8 mouse cellular contexts compared by ENCODE assay signal in genomic region chr8:119575366-119575726, GRCm38 (mm10). TPM values are rescaled to one million over a fixed set of nuclear protein-coding genes. Genes with fewer than 3 reads are reported as not detected.
A peak's percentile ranks its signal among the peaks of the same experiment; 100 is the strongest.
DNase-seq lines count a peak whose midpoint lies in the region; ATAC-seq and TF ChIP-seq lines count a peak whose summit lies in the region.

No protein-coding gene starts in this region.

- H3K4me1 ChIP-seq in heart, adult 2 months (ENCODE audit: control insufficient read depth, insufficient read depth, low read length) = no peaks in the 10 kb centered on the region
- peaks cover 43% of the 10 kb centered on the region for H3K4me1 ChIP-seq in thymus, adult 2 months (replicated peaks; ENCODE audit: control insufficient read depth, insufficient read depth, low read length)
- peaks cover 71% of the 10 kb centered on the region for H3K4me1 ChIP-seq in liver, embryonic 13.5 days (replicated peaks)

- H3K36me3 ChIP-seq in heart, adult 2 months (ENCODE audit: control insufficient read depth, insufficient read depth, low read length) = no peaks in the 10 kb centered on the region
- no peaks in the 10 kb centered on the region for H3K36me3 ChIP-seq in thymus, adult 2 months (ENCODE audit: control insufficient read depth, insufficient read depth, low read length)
- H3K36me3 ChIP-seq in liver, embryonic 13.5 days = no peaks in the 10 kb centered on the region

- TF ChIP-seq POLR2A in heart, adult 2 months (IDR thresholded peaks at IDR 0.05; ENCODE audit: insufficient read depth, low read depth, low read length) = no peak
- TF ChIP-seq POLR2A in thymus, adult 2 months (IDR thresholded peaks at IDR 0.05; ENCODE audit: control insufficient read depth, extremely low read depth, insufficient read depth, low read length, poor library complexity) = no peak

- TF ChIP-seq CTCF in heart, adult 2 months (IDR thresholded peaks at IDR 0.05) = no peak
- TF ChIP-seq CTCF in thymus, adult 2 months (IDR thresholded peaks at IDR 0.05; ENCODE audit: borderline replicate concordance, control insufficient read depth, extremely low read depth, insufficient read depth, low read length, poor library complexity) = no peak

- no peaks in the 10 kb centered on the region for H3K27me3 ChIP-seq in heart, adult 2 months (ENCODE audit: control insufficient read depth, insufficient read depth, low read length)
- H3K27me3 ChIP-seq in thymus, adult 2 months (ENCODE audit: control insufficient read depth, insufficient read depth, low read length) = no peaks in the 10 kb centered on the region
- H3K27me3 ChIP-seq in liver, embryonic 13.5 days = peaks cover 15% of the 10 kb centered on the region

- intact Hi-C loops in heart, adult 2 months (cut with DNase I) = loop anchor here (1.0 to 2.0 kb wide), 2 partner anchors 17 to 29 kb away; partner anchors contain the start of genes Mbtps1 and Taf1c
- intact Hi-C loops in heart, postnatal 10 days (cut with DNase I) = loop anchor here (2.0 kb wide), 2 partner anchors 17 to 29 kb away; partner anchors contain the start of genes Mbtps1 and Taf1c

- peaks cover 7% of the 10 kb centered on the region; the same call in 1 of the 2 replicates for H3K79me2 ChIP-seq in heart, adult 2 months (replicated peaks; ENCODE audit: control insufficient read depth, insufficient read depth, low read length)

- no peaks in the 10 kb centered on the region for H3K9me3 ChIP-seq in liver, embryonic 13.5 days (replicated peaks)

- no peak for DNase-seq in heart, adult 2 months
- DNase-seq in heart, postnatal 10 days = no peak
- DNase-seq in thymus, adult 2 months = no peak
- DNase-seq in thymus, postnatal 25 days = no peak
- no peak for DNase-seq in liver, embryonic 13.5 days
- no peak for DNase-seq in adipocyte (ENCODE audit: low spot score)
- DNase-seq in cerebellum, adult 18-20 months = no peak
- DNase-seq in layer of hippocampus, adult 18-20 months (ENCODE audit: low spot score in 2 of 2) = no peak

- no peak for TF ChIP-seq EP300 in heart, adult 2 months (IDR thresholded peaks at IDR 0.05; ENCODE audit: insufficient read depth, low read depth, low read length)

- peak overlapping the region; percentile 95 for H3K4me2 ChIP-seq in liver, embryonic 13.5 days

- whole genome bisulfite sequencing in heart, adult 2 months = 1% methylated on average over 16 of the region's 16 CpGs
- WGBS in thymus, adult 2 months = 3% methylated on average over 16 of the region's 16 CpGs
- WGBS in liver, embryonic 13.5 days (ENCODE audit: insufficient replicate concordance) = 2% methylated on average over 16 of the region's 16 CpGs

- peak overlapping the region; percentile 75 for H3K4me3 ChIP-seq in heart, adult 2 months
- peak overlapping the region; percentile 86 for H3K4me3 ChIP-seq in thymus, adult 2 months (ENCODE audit: control insufficient read depth, insufficient read depth, low read length)
- peak overlapping the region; percentile 83 for H3K4me3 ChIP-seq in liver, embryonic 13.5 days (replicated peaks)

- H3K27ac ChIP-seq in heart, adult 2 months = peak overlapping the region; percentile 58; the same call in 1 of the 2 replicates
- H3K27ac ChIP-seq in thymus, adult 2 months (ENCODE audit: control insufficient read depth, insufficient read depth, low read length) = no peak overlapping the region
- H3K27ac ChIP-seq in liver, embryonic 13.5 days = no peak overlapping the region

- H3K9ac ChIP-seq in heart, adult 2 months (ENCODE audit: low read depth, low read length) = peak overlapping the region; percentile 58
- peak overlapping the region; percentile 80 for H3K9ac ChIP-seq in liver, embryonic 13.5 days

- no peak; the same call in 1 of the 2 replicates for ATAC-seq in liver, embryonic 13.5 days (ENCODE audit: low read depth)

RNA-seq across cellular contexts. Expression of gene Dnaaf1, which starts 0.3 kb away (rescaled TPM):
- total RNA-seq in heart, adult 2 months (2021) = not detected
- 0.12 and 0.39 TPM in 2 replicates for polyA plus RNA-seq in heart, adult 2 months (2012; rRNA removed)
- total RNA-seq in heart, postnatal 10 days (2021) = not detected
- 0.90 and 1.1 TPM in 2 replicates for polyA plus RNA-seq in thymus, adult 2 months (2012; rRNA removed)
- polyA plus RNA-seq in liver, embryonic 13.5 days (2015; fragmentation: Nextera tagmentation; extraction: Ambion mirVana) = 0.05 and 0.07 TPM in 2 replicates
- under 1 TPM; 0.25 to 0.32 TPM for total RNA-seq in layer of hippocampus, adult 18-20 months (2021)

RNA-seq across cellular contexts. Expression of gene Hsdl1, which starts 0.4 kb away (rescaled TPM):
- total RNA-seq in heart, adult 2 months (2021) = 10 to 100 TPM; 17.6 to 20.4 TPM
- 11.9 and 15.6 TPM in 2 replicates for polyA plus RNA-seq in heart, adult 2 months (2012; rRNA removed)
- 10 to 100 TPM; 17.6 to 18.2 TPM for total RNA-seq in heart, postnatal 10 days (2021)
- polyA plus RNA-seq in thymus, adult 2 months (2012; rRNA removed) = 149 and 176 TPM in 2 replicates
- polyA plus RNA-seq in liver, embryonic 13.5 days (2015; fragmentation: Nextera tagmentation; extraction: Ambion mirVana) = 18.5 and 19.8 TPM in 2 replicates
- total RNA-seq in layer of hippocampus, adult 18-20 months (2021) = 10 to 100 TPM; 49.3 to 54.0 TPM

RNA-seq across cellular contexts. Expression of gene Mbtps1, which starts 16.8 kb away (rescaled TPM):
- total RNA-seq in heart, adult 2 months (2021) = 10 to 100 TPM; 32.6 to 35.4 TPM
- 36.6 and 51.2 TPM in 2 replicates for polyA plus RNA-seq in heart, adult 2 months (2012; rRNA removed)
- 10 to 100 TPM; 66.8 to 67.7 TPM for total RNA-seq in heart, postnatal 10 days (2021)
- 166 and 177 TPM in 2 replicates for polyA plus RNA-seq in thymus, adult 2 months (2012; rRNA removed)
- 27.7 and 32.1 TPM in 2 replicates for polyA plus RNA-seq in liver, embryonic 13.5 days (2015; fragmentation: Nextera tagmentation; extraction: Ambion mirVana)
- 10 to 100 TPM; 68.3 to 74.0 TPM for total RNA-seq in layer of hippocampus, adult 18-20 months (2021)

RNA-seq across cellular contexts. Expression of gene Taf1c, which starts 29.7 kb away (rescaled TPM):
- total RNA-seq in heart, adult 2 months (2021) = 1 to 10 TPM; 3.6 to 3.7 TPM
- 6.5 and 8.7 TPM in 2 replicates for polyA plus RNA-seq in heart, adult 2 months (2012; rRNA removed)
- total RNA-seq in heart, postnatal 10 days (2021) = 1 to 10 TPM; 3.9 to 4.7 TPM
- 109 and 112 TPM in 2 replicates for polyA plus RNA-seq in thymus, adult 2 months (2012; rRNA removed)
- polyA plus RNA-seq in liver, embryonic 13.5 days (2015; fragmentation: Nextera tagmentation; extraction: Ambion mirVana) = 6.6 and 6.8 TPM in 2 replicates
- 10 to 100 TPM; 11.3 TPM for total RNA-seq in layer of hippocampus, adult 18-20 months (2021)

RNA-seq across cellular contexts. Expression of gene Adad2, which starts 37.2 kb away (rescaled TPM):
- not detected for total RNA-seq in heart, adult 2 months (2021)
- not detected in 2 replicates for polyA plus RNA-seq in heart, adult 2 months (2012; rRNA removed)
- total RNA-seq in heart, postnatal 10 days (2021) = not detected
- polyA plus RNA-seq in thymus, adult 2 months (2012; rRNA removed) = 0.22 and 0.34 TPM in 2 replicates
- polyA plus RNA-seq in liver, embryonic 13.5 days (2015; fragmentation: Nextera tagmentation; extraction: Ambion mirVana) = not detected in 2 replicates
- under 1 TPM; 0.18 to 0.42 TPM for total RNA-seq in layer of hippocampus, adult 18-20 months (2021)
